19 mouse cellular contexts compared by ENCODE assay signal in the genomic region with DNA sequence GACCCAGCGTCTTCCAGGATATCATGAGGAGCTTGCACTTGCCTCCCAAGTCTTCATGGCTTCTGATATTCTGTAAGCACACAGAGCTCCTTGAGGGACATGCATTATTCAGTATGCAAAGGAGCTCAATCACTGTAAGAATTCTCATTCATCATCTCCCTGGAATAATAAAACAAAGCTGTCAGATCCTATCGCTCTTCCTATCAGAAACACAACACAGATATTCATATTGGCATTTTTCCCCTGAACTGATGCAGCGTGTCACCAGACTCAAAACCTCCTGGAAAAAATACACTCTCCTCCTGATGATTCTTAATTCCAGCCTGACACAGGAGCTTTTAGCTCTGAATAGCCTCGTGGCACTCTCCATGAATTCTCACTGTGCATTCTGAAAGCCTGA.
A peak's percentile ranks its signal among the peaks of the same experiment; 100 is the strongest.
DNase-seq lines count a peak whose midpoint lies in the region; ATAC-seq and TF ChIP-seq lines count a peak whose summit lies in the region.
"Had no signal": no experiment of that assay in that cellular context is flagged by ENCODE, and none has a peak within 500 bp of the region (broad histone marks: within the 10 kb centered on the region; RNA-seq: fewer than 3 reads in every experiment).

No protein-coding gene starts in this region.

- no peak overlapping the region for H3K4me2 ChIP-seq in hindbrain, embryonic 12.5 days (replicated peaks)
- H3K4me2 ChIP-seq in hindbrain, postnatal 0 days (ENCODE audit: low read depth, low read length), result no peak overlapping the region
- H3K4me2 ChIP-seq in forebrain, embryonic 14.5 days (ENCODE audit: low read length), result no peak overlapping the region; the same call in 1 of the 2 replicates
- H3K4me2 ChIP-seq in hindbrain, embryonic 13.5 days, result no peak overlapping the region
- no peak overlapping the region for H3K4me2 ChIP-seq in midbrain, embryonic 16.5 days (ENCODE audit: low read length)
- H3K4me2 ChIP-seq: lung, embryonic 15.5 days had no signal

- H3K36me3 ChIP-seq in hindbrain, embryonic 12.5 days, result no peaks in the 10 kb centered on the region
- no peaks in the 10 kb centered on the region for H3K36me3 ChIP-seq in hindbrain, postnatal 0 days (ENCODE audit: insufficient read depth, low read length)
- H3K36me3 ChIP-seq in forebrain, embryonic 14.5 days (ENCODE audit: control insufficient read depth, insufficient read depth, low read length), result no peaks in the 10 kb centered on the region
- no peaks in the 10 kb centered on the region for H3K36me3 ChIP-seq in hindbrain, embryonic 13.5 days
- H3K36me3 ChIP-seq in midbrain, embryonic 16.5 days (ENCODE audit: control insufficient read depth, insufficient read depth, low read length), result no peaks in the 10 kb centered on the region
- H3K36me3 ChIP-seq: heart, embryonic 10.5 days; lung, embryonic 15.5 days had no signal

- peaks cover 9% of the 10 kb centered on the region for H3K4me1 ChIP-seq in hindbrain, embryonic 12.5 days
- H3K4me1 ChIP-seq in hindbrain, postnatal 0 days (ENCODE audit: insufficient read depth, low read length), result no peaks in the 10 kb centered on the region
- H3K4me1 ChIP-seq in forebrain, embryonic 14.5 days (ENCODE audit: control insufficient read depth, insufficient read depth, low read length), result 0 out of 2 replicates have a peak, but pooled peaks cover 9% of the 10 kb centered on the region
- peaks cover 12% of the 10 kb centered on the region for H3K4me1 ChIP-seq in hindbrain, embryonic 13.5 days (replicated peaks)
- H3K4me1 ChIP-seq in midbrain, embryonic 16.5 days (ENCODE audit: control insufficient read depth, insufficient read depth, low read length), result peaks cover 9% of the 10 kb centered on the region
- H3K4me1 ChIP-seq: heart, embryonic 10.5 days; lung, embryonic 15.5 days had no signal

- peak; percentile 73; the same call in 1 of the 2 replicates for ATAC-seq in hindbrain, embryonic 12.5 days (ENCODE audit: low FRiP score)
- no peak for ATAC-seq in hindbrain, postnatal 0 days
- ATAC-seq in forebrain, embryonic 14.5 days, result peak; percentile 60; the same call in 1 of the 2 replicates
- 0 out of 2 replicates have a peak, but pooled peaks have one; percentile 36 for ATAC-seq in hindbrain, embryonic 13.5 days (ENCODE audit: low FRiP score)
- ATAC-seq in midbrain, embryonic 16.5 days, result peak; percentile 73

- DNase-seq in hindbrain, postnatal 0 days (ENCODE audit: low spot score), result no peak
- peak; percentile 59 for DNase-seq in forebrain, embryonic 14.5 days (ENCODE audit: low spot score)
- DNase-seq in spleen, postnatal 36 days (ENCODE audit: low spot score in 2 of 2), result no peak
- DNase-seq in gastrocnemius, postnatal 36 days, result no peak
- DNase-seq: adrenal gland, adult 2 months; cerebellum, postnatal 10 days; embryo, embryonic 11 days; gastrocnemius, postnatal 25 days; heart, postnatal 10 days; kidney, adult 9 months; kidney, postnatal 25 days; lung, postnatal 4 days; thymus, postnatal 14 days had no signal

- H3K27ac ChIP-seq in hindbrain, embryonic 12.5 days, result peak overlapping the region; percentile 40; the same call in 1 of the 2 replicates
- H3K27ac ChIP-seq in hindbrain, postnatal 0 days, result no peak overlapping the region
- no peak overlapping the region for H3K27ac ChIP-seq in forebrain, embryonic 14.5 days (ENCODE audit: low read depth, low read length)
- peak overlapping the region; percentile 44; the same call in 1 of the 2 replicates for H3K27ac ChIP-seq in hindbrain, embryonic 13.5 days
- H3K27ac ChIP-seq in midbrain, embryonic 16.5 days (ENCODE audit: low read length), result no peak overlapping the region
- H3K27ac ChIP-seq: heart, embryonic 10.5 days; liver, embryonic 14.5 days; lung, embryonic 15.5 days had no signal

- intact Hi-C loops in gastrocnemius, postnatal 36 days (cut with DNase I), result no loop called here

- 21% methylated on average over 4 of the region's 4 CpGs for WGBS in hindbrain, embryonic 12.5 days
- 23% methylated on average over 4 of the region's 4 CpGs for WGBS in hindbrain, postnatal 0 days
- WGBS in forebrain, embryonic 14.5 days, result 35% methylated on average over 4 of the region's 4 CpGs
- WGBS in hindbrain, embryonic 13.5 days, result 27% methylated on average over 4 of the region's 4 CpGs
- 22% methylated on average over 4 of the region's 4 CpGs for WGBS in midbrain, embryonic 16.5 days

- no peak overlapping the region for H3K9ac ChIP-seq in hindbrain, embryonic 12.5 days
- no peak overlapping the region for H3K9ac ChIP-seq in hindbrain, postnatal 0 days (replicated peaks; ENCODE audit: low read length)
- no peak overlapping the region for H3K9ac ChIP-seq in forebrain, embryonic 14.5 days (ENCODE audit: low read length)
- H3K9ac ChIP-seq in hindbrain, embryonic 13.5 days, result no peak overlapping the region
- H3K9ac ChIP-seq in midbrain, embryonic 16.5 days (ENCODE audit: low read depth, low read length), result no peak overlapping the region
- H3K9ac ChIP-seq: liver, embryonic 14.5 days; lung, embryonic 15.5 days had no signal

- TF ChIP-seq CTCF in hindbrain, postnatal 0 days (IDR thresholded peaks at IDR 0.05; ENCODE audit: low read depth), result no peak

- H3K4me3 ChIP-seq in hindbrain, embryonic 12.5 days, result no peak overlapping the region
- H3K4me3 ChIP-seq in hindbrain, postnatal 0 days (ENCODE audit: low read length), result no peak overlapping the region
- H3K4me3 ChIP-seq in forebrain, embryonic 14.5 days (ENCODE audit: low read depth, low read length), result no peak overlapping the region
- no peak overlapping the region for H3K4me3 ChIP-seq in hindbrain, embryonic 13.5 days
- H3K4me3 ChIP-seq in midbrain, embryonic 16.5 days (ENCODE audit: low read depth, low read length), result no peak overlapping the region
- H3K4me3 ChIP-seq: heart, embryonic 10.5 days; lung, embryonic 15.5 days had no signal

- H3K9me3 ChIP-seq in hindbrain, embryonic 12.5 days (replicated peaks), result no peaks in the 10 kb centered on the region
- no peaks in the 10 kb centered on the region for H3K9me3 ChIP-seq in hindbrain, postnatal 0 days (ENCODE audit: low read length)
- no peaks in the 10 kb centered on the region for H3K9me3 ChIP-seq in forebrain, embryonic 14.5 days (replicated peaks; ENCODE audit: control insufficient read depth, low read length)
- no peaks in the 10 kb centered on the region for H3K9me3 ChIP-seq in hindbrain, embryonic 13.5 days
- H3K9me3 ChIP-seq in midbrain, embryonic 16.5 days (replicated peaks; ENCODE audit: control insufficient read depth, low read length, poor library complexity, severe bottlenecking), result no peaks in the 10 kb centered on the region
- H3K9me3 ChIP-seq: heart, embryonic 10.5 days; lung, embryonic 15.5 days had no signal

- no peaks in the 10 kb centered on the region for H3K27me3 ChIP-seq in hindbrain, embryonic 12.5 days
- no peaks in the 10 kb centered on the region for H3K27me3 ChIP-seq in hindbrain, postnatal 0 days (ENCODE audit: insufficient read depth, low read length)
- no peaks in the 10 kb centered on the region for H3K27me3 ChIP-seq in forebrain, embryonic 14.5 days (replicated peaks; ENCODE audit: control insufficient read depth, insufficient read depth, low read length)
- no peaks in the 10 kb centered on the region for H3K27me3 ChIP-seq in hindbrain, embryonic 13.5 days
- no peaks in the 10 kb centered on the region for H3K27me3 ChIP-seq in midbrain, embryonic 16.5 days (ENCODE audit: control insufficient read depth, insufficient read depth, low read depth, low read length)
- H3K27me3 ChIP-seq: lung, embryonic 15.5 days had no signal

Comparison
In these comparisons a context has a peak if more than half of its experiments do, and no peak if none do; other contexts are left out.
1. H3K27ac ChIP-seq: peak in hindbrain, embryonic 12.5 days (single experiment) and hindbrain, embryonic 13.5 days (single experiment); none in hindbrain, postnatal 0 days (single experiment), forebrain, embryonic 14.5 days (single experiment) and midbrain, embryonic 16.5 days (single experiment).